Mouse (Mus musculus): ENCODE results near the gene Snca.

GRCm38 (mm10) chr6:60856599-60856998 is 26.9 kb upstream of the Snca start:
- TF ChIP-seq CTCF (IDR thresholded peaks at IDR 0.05; ENCODE audit: extremely low read depth, insufficient read length, insufficient replicate concordance, low read depth, low read length) (no peak), POLR2A (IDR thresholded peaks at IDR 0.05; ENCODE audit: low read depth, low read length) (no peak)

All from small intestine, adult 2 months (tissue).